ENCODE assay signal across 25 mouse cellular contexts in the genomic region with DNA sequence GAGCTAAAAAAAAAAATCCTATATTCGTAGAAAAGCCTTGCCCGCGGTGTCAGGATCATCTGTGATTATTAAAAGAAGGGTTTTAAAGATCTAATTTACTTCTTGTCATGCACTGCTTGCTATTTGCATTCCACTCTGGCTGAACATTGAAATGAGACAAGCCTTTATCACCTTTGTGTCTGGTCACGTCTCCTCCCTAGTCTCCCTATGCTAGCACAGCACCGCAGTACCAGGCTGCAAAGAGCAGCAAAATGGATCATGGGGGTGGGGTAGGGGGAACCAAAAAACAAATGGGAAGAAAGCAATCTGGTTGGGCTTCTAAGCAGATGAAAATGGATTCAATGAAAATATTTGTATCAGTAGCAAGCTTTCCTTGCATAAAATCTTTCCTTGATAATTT.
DNase-seq lines count a peak whose midpoint lies in the region; ATAC-seq lines count a peak whose summit lies in the region.
"Had no signal": no experiment of that assay in that cellular context is flagged by ENCODE, and none has a peak within 500 bp of the region (broad histone marks: within the 10 kb centered on the region; RNA-seq: fewer than 3 reads in every experiment).

No protein-coding gene starts in this region.

- H3K9me3 ChIP-seq in forebrain, embryonic 13.5 days (replicated peaks): no peaks in the 10 kb centered on the region
- no peaks in the 10 kb centered on the region for H3K9me3 ChIP-seq in forebrain, embryonic 10.5 days
- no peaks in the 10 kb centered on the region for H3K9me3 ChIP-seq in forebrain, embryonic 16.5 days (ENCODE audit: control insufficient read depth, low read length)
- H3K9me3 ChIP-seq in hindbrain, embryonic 16.5 days (ENCODE audit: control insufficient read depth, low read length): no peaks in the 10 kb centered on the region
- H3K9me3 ChIP-seq in midbrain, embryonic 14.5 days (ENCODE audit: control insufficient read depth, low read length): no peaks in the 10 kb centered on the region
- H3K9me3 ChIP-seq: heart, embryonic 13.5 days; limb, embryonic 13.5 days; liver, embryonic 13.5 days; stomach, embryonic 15.5 days had no signal

- no peaks in the 10 kb centered on the region for H3K36me3 ChIP-seq in forebrain, embryonic 13.5 days (ENCODE audit: poor library complexity, severe bottlenecking)
- no peaks in the 10 kb centered on the region for H3K36me3 ChIP-seq in forebrain, embryonic 10.5 days (replicated peaks)
- no peaks in the 10 kb centered on the region for H3K36me3 ChIP-seq in forebrain, embryonic 16.5 days (ENCODE audit: control insufficient read depth, insufficient read depth)
- no peaks in the 10 kb centered on the region for H3K36me3 ChIP-seq in hindbrain, embryonic 16.5 days (ENCODE audit: control insufficient read depth, insufficient read depth, low read length)
- H3K36me3 ChIP-seq in midbrain, embryonic 14.5 days (ENCODE audit: control insufficient read depth, insufficient read depth, low read length): no peaks in the 10 kb centered on the region
- H3K36me3 ChIP-seq: heart, embryonic 13.5 days; limb, embryonic 13.5 days; liver, embryonic 13.5 days; stomach, embryonic 15.5 days had no signal

- H3K9ac ChIP-seq in forebrain, embryonic 13.5 days: no peak overlapping the region
- no peak overlapping the region; the same call in 1 of the 2 replicates for H3K9ac ChIP-seq in forebrain, embryonic 16.5 days (replicated peaks; ENCODE audit: low read depth, low read length)
- no peak overlapping the region for H3K9ac ChIP-seq in hindbrain, embryonic 16.5 days (ENCODE audit: low read depth, low read length)
- H3K9ac ChIP-seq in midbrain, embryonic 14.5 days (replicated peaks; ENCODE audit: low read length): 0 out of 2 replicates have a peak overlapping the region, but pooled peaks have one; percentile 12
- H3K9ac ChIP-seq: heart, embryonic 13.5 days; limb, embryonic 13.5 days; liver, embryonic 13.5 days; lung, embryonic 14.5 days; stomach, embryonic 15.5 days had no signal

- ATAC-seq in forebrain, embryonic 13.5 days: no peak
- ATAC-seq in forebrain, embryonic 16.5 days: no peak
- ATAC-seq in hindbrain, embryonic 16.5 days: no peak
- ATAC-seq in midbrain, embryonic 14.5 days (ENCODE audit: low FRiP score, low TSS enrichment): 0 out of 2 replicates have a peak, but pooled peaks have one; percentile 48
- ATAC-seq: activated CD4-positive, CD25-positive, alpha-beta regulatory T cell, adult 4 months; inflammation-experienced regulatory T-cells, adult 6 months had no signal

- no peak for DNase-seq in forebrain, embryonic 10.5 days (ENCODE audit: extremely low spot score, low spot score)
- DNase-seq in midbrain, embryonic 14.5 days: peak; percentile 71
- DNase-seq in heart, postnatal 4 days: no peak
- no peak for DNase-seq in frontal cortex, postnatal 14 days (ENCODE audit: low spot score in 2 of 2)
- no peak for DNase-seq in frontal cortex, postnatal 25 days (ENCODE audit: low spot score in 2 of 2)
- DNase-seq: adrenal gland, adult 8-10 months; cerebellum, adult 18-20 months; gastrocnemius, postnatal 25 days; heart, adult 18-20 months; heart, postnatal 14 days; kidney, adult 18-20 months; liver, embryonic 13.5 days; lung, embryonic 14.5 days; lung, postnatal 36 days; thymus, postnatal 25 days had no signal

- no peak overlapping the region for H3K4me3 ChIP-seq in forebrain, embryonic 13.5 days
- no peak overlapping the region for H3K4me3 ChIP-seq in forebrain, embryonic 10.5 days
- H3K4me3 ChIP-seq in forebrain, embryonic 16.5 days (replicated peaks; ENCODE audit: low read length): no peak overlapping the region
- no peak overlapping the region for H3K4me3 ChIP-seq in hindbrain, embryonic 16.5 days (ENCODE audit: low read length)
- no peak overlapping the region for H3K4me3 ChIP-seq in midbrain, embryonic 14.5 days (replicated peaks; ENCODE audit: low read depth, low read length)
- H3K4me3 ChIP-seq: heart, embryonic 13.5 days; limb, embryonic 13.5 days; liver, embryonic 13.5 days; megakaryocyte, embryonic 14.5 days; stomach, embryonic 15.5 days had no signal

- H3K27me3 ChIP-seq in forebrain, embryonic 13.5 days: no peaks in the 10 kb centered on the region
- H3K27me3 ChIP-seq in forebrain, embryonic 10.5 days (ENCODE audit: poor library complexity, severe bottlenecking): no peaks in the 10 kb centered on the region
- H3K27me3 ChIP-seq in forebrain, embryonic 16.5 days (replicated peaks; ENCODE audit: control insufficient read depth, insufficient read depth, low read length): no peaks in the 10 kb centered on the region
- no peaks in the 10 kb centered on the region for H3K27me3 ChIP-seq in hindbrain, embryonic 16.5 days (replicated peaks; ENCODE audit: control insufficient read depth, insufficient read depth, low read length)
- H3K27me3 ChIP-seq in midbrain, embryonic 14.5 days (ENCODE audit: control insufficient read depth, insufficient read depth, low read length): no peaks in the 10 kb centered on the region
- H3K27me3 ChIP-seq: heart, embryonic 13.5 days; limb, embryonic 13.5 days; liver, embryonic 13.5 days; megakaryocyte, embryonic 14.5 days; stomach, embryonic 15.5 days had no signal

- no peak overlapping the region for H3K4me2 ChIP-seq in forebrain, embryonic 13.5 days
- no peak overlapping the region for H3K4me2 ChIP-seq in forebrain, embryonic 16.5 days (ENCODE audit: low read length)
- H3K4me2 ChIP-seq in hindbrain, embryonic 16.5 days (ENCODE audit: low read length): no peak overlapping the region
- 0 out of 2 replicates have a peak overlapping the region, but pooled peaks have one; percentile 10 for H3K4me2 ChIP-seq in midbrain, embryonic 14.5 days (ENCODE audit: low read length)
- H3K4me2 ChIP-seq: heart, embryonic 13.5 days; limb, embryonic 13.5 days; liver, embryonic 13.5 days; lung, embryonic 14.5 days; stomach, embryonic 15.5 days had no signal

- WGBS in forebrain, embryonic 13.5 days: 73% methylated on average over 5 of the region's 5 CpGs
- 91% methylated on average over 5 of the region's 5 CpGs for WGBS in forebrain, embryonic 10.5 days
- WGBS in forebrain, embryonic 16.5 days: 52% methylated on average over 5 of the region's 5 CpGs
- WGBS in hindbrain, embryonic 16.5 days: 54% methylated on average over 5 of the region's 5 CpGs
- WGBS in midbrain, embryonic 14.5 days: 37% methylated on average over 5 of the region's 5 CpGs

- peaks cover 20% of the 10 kb centered on the region for H3K4me1 ChIP-seq in forebrain, embryonic 13.5 days
- peaks cover 8% of the 10 kb centered on the region for H3K4me1 ChIP-seq in forebrain, embryonic 10.5 days
- H3K4me1 ChIP-seq in forebrain, embryonic 16.5 days (replicated peaks; ENCODE audit: control insufficient read depth, insufficient read depth, low read length): peaks cover 21% of the 10 kb centered on the region
- peaks cover 6% of the 10 kb centered on the region for H3K4me1 ChIP-seq in hindbrain, embryonic 16.5 days (ENCODE audit: control insufficient read depth, insufficient read depth, low read depth, low read length)
- H3K4me1 ChIP-seq in midbrain, embryonic 14.5 days (ENCODE audit: control insufficient read depth, insufficient read depth, low read length): peaks cover 28% of the 10 kb centered on the region
- H3K4me1 ChIP-seq: heart, embryonic 13.5 days; limb, embryonic 13.5 days; liver, embryonic 13.5 days; megakaryocyte, embryonic 14.5 days; stomach, embryonic 15.5 days had no signal

- peak overlapping the region; percentile 63 for H3K27ac ChIP-seq in forebrain, embryonic 13.5 days
- H3K27ac ChIP-seq in forebrain, embryonic 10.5 days: no peak overlapping the region
- H3K27ac ChIP-seq in forebrain, embryonic 16.5 days (ENCODE audit: low read length): peak overlapping the region; percentile 96
- H3K27ac ChIP-seq in hindbrain, embryonic 16.5 days (ENCODE audit: low read depth, low read length): peak overlapping the region; percentile 80
- peak overlapping the region; percentile 91 for H3K27ac ChIP-seq in midbrain, embryonic 14.5 days (replicated peaks; ENCODE audit: low read depth, low read length)
- H3K27ac ChIP-seq: heart, embryonic 13.5 days; kidney, postnatal 0 days; limb, embryonic 13.5 days; liver, embryonic 13.5 days; stomach, embryonic 15.5 days had no signal
